Mouse (Mus musculus): Measurements from ENCODE around the gene Unc13a. TPM values are rescaled to one million over a fixed set of nuclear protein-coding genes. Genes with fewer than 3 reads are reported as not detected.
A peak's percentile ranks its signal among the peaks of the same experiment; 100 is the strongest.

Gene Unc13a
- total RNA-seq, 2 experiments from 2014 or later: 318 to 327 TPM

DNA sequence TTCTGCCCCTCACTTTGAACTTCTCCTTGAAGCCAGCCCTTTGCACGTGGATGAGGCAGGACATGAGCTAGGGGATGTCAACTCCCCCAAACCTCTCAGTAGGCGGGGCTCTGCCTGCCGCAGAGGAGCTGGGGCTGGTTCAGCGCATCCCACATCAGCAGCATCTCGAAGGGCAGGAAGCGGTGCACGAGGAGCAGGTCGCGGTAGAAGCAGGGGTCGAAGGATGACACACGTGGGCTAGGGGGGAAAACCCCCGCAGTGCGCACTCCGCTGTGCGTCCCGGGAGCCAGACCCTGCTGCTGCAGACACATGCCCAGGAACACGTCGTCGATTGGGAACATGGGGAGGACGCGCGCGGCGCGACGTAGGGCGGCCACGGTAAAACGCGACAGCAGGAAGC, 21.0 kb upstream of the Unc13a start:
- DNase-seq (ENCODE audit: low spot score in 2 of 2): no peak
- intact Hi-C loops (cut with DNase I): no loop called here

DNA sequence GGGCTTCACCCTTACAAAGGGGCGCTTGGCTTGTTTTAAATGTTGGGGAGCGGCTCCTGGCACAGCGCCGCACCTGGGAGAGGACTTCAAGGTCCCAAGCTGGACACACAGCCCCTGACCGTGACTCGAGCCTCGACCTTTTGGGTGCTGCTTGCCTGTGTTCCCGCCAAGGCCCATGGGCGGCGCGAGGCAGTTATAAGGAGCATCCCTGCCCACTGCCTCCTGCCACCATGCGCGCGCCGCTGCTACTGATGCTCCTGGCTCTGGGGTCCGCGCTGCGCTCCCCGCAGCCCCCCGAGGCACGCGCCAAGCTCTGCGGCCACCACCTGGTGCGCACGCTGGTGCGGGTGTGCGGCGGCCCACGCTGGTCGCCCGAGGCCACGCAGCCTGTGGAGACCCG, 17.5 kb upstream of the Unc13a start, which contains the start of gene Insl3:
Gene Insl3, plus strand, starts transcription at position 187 of the 400 bp plus-strand sequence.
- DNase-seq (ENCODE audit: low spot score in 2 of 2): no peak
- intact Hi-C loops (cut with DNase I): no loop called here

DNA sequence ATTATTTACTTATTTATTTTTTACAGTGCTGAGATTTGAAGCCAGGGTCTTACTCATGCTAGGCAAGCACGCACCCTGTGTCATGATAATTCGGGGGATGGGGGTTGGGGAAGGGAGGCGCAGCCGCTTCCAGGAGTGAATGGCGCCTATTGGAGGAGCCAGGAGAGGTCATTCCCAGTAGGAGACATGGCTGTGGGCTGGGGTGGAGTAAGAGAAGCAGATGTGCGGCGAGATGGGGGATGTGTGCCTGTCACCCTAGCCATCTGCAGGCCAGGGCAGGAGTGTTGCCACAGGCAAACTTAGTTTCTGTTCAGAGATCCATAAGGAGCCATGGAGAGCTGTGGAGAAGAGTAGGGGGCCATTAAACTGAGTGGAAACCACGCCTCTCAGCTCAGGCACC, 16.1 kb upstream of the Unc13a start:
- intact Hi-C loops (cut with DNase I): no loop called here
- no peak for DNase-seq (ENCODE audit: low spot score in 2 of 2)

DNA sequence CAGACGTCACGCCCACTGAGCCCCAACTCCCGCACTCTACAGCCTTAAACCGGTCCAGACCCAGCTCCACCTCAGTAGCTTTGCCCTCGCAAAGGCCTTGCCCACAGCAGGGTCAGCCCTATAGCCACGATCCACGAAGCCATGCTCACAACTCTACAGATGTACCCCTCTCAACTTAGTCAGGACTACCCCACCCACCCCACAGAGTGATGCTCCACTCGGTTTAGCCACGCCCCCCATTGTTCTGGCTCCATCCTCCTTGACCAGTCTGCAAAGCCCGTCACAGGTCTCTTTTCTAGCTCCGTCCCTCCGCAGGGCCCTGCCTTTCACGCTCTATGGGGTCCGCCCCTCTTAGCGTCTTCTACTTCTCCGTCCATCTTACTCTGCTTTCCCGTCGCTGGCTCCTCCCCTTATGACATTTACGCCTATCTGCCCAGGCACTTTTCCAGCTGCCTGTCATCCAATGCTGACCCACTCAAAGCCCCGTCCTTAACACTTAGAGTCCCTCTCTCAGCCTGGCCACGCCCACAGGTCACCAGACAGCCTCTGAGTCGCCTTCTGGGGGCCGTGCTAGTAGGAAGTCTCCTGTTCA, 14.7 kb upstream of the Unc13a start:
- no peak for DNase-seq (ENCODE audit: low spot score in 2 of 2)
- intact Hi-C loops (cut with DNase I): no loop called here

DNA sequence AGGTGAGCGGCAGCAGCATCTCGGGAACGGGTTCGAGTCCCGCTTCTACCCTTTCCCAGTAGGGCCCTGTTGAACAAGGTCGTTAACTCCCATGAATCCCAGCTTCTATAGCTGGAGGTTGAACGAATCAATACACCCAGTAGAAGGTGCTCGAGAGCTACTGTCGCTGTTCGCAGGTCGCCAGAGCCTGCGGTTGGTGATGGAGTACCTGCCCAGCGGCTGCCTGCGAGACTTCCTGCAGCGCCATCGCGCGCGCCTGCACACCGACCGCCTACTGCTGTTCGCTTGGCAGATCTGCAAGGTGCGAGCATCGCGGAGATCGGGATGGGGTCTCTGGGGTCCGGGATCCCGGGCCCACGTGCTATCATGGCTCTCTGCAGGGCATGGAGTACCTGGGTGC, 14.0 kb upstream of the Unc13a start:
- intact Hi-C loops (cut with DNase I): no loop called here
- no peak for DNase-seq (ENCODE audit: low spot score in 2 of 2)

DNA sequence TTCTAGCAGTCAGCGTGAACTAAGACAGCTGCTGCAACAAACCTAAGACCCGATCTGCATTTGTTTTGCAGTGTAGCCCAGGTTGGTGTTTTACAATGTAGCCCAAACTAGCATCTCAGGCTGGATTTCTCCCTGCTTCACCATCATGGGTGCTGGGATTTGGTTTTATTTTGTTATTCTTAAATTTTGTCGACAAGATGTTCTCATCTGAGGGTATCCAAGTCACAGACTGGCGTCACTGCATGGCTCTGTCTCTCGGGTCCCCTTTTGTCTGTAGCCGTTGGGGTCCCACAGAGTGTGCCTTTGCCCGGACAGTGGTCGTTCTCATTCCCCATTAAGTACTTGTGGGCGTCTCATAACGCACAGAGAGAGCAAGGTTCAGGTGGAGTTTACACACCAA, 13.1 kb upstream of the Unc13a start:
- intact Hi-C loops (cut with DNase I): no loop called here

DNA sequence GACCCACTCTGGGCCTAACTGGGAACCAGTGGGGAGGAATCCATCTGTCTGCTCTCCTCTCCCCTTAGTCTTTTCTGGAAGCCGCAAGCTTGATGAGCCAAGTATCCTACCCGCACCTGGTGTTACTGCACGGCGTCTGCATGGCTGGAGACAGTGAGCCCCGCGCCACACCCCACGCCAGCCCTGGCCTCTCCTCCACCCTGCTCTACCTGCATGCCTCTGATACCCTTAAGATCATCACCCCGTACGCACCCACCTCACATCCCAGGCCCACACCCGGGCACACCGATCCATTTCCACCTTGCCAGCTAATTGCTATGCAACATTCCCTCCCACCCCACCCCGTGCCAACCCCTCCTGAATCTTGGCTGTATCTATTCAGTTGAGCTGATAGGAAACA, 11.3 kb upstream of the Unc13a start:
- intact Hi-C loops (cut with DNase I): no loop called here
- no peak for DNase-seq (ENCODE audit: low spot score in 2 of 2)

More for the DNA sequence above, 13.1 kb upstream of the Unc13a start:
- no peak for DNase-seq (ENCODE audit: low spot score in 2 of 2)

DNA sequence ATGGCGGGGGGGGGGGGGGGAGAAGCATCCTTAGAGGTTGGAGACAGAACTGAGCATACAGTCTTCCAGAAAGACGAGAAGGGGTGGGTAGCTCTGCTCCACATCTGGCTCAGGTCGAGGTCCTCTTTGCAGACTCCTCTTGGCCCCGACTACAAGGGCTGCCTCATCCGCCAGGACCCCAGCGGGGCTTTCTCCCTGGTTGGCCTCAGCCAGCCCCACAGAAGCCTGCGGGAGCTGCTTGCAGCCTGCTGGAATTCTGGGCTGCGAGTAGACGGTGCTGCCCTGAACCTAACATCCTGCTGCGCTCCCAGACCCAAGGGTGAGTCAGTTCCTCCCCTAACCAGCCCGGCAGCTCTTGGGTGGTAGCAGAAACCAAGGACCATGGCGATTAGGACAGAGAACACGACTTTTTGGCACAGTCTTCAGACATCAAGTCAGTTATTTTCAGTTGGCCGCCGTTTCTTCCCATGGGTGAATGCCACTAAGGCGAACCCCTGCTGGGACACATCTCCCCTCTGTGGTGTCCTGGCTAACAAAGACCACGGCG, 9.9 kb upstream of the Unc13a start:
- intact Hi-C loops (cut with DNase I): no loop called here
- no peak for DNase-seq (ENCODE audit: low spot score in 2 of 2)

DNA sequence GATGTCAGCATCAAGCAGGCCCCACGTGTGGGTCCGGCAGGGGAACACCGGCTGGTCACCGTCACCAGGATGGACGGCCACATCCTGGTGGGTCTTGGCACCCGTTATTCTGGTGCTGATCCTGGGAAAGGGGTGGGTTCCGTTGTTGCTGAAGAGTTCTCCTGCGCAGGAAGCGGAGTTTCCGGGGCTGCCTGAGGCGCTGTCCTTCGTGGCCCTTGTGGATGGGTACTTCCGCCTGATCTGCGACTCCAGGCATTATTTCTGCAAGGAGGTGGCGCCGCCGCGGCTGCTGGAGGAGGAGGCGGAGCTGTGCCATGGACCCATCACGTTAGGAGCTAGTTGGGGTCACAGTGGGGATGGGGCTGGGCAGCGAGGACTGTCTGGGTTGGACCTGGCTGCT, 8.9 kb upstream of the Unc13a start:
- intact Hi-C loops (cut with DNase I): no loop called here
- no peak for DNase-seq (ENCODE audit: low spot score in 2 of 2)

DNA sequence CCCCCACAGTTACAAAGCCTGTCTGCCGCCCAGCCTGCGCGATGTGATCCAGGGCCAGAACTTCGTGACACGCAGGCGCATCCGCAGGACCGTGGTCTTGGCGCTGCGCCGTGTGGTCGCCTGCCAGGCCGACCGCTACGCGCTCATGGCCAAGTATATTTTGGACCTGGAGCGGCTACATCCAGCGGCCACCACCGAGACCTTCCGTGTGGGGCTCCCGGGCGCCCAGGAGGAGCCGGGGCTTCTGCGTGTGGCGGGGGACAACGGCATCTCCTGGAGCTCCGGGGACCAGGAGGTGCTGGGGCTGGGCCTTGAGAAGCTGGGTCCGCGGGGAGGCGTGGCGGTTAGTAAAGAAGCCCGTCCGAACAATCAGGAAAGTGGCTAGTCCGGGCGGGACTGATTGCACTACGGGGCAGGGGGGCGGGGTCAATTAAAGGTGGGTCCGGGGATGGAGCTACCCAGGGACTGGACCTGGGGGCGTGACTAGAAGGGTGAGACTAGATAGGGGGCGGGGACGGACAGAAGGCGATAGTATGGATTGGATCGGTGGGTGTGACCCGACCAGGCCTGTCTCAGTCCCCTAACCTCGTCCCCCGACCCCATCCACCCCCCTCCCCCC, 8.1 kb upstream of the Unc13a start:
- intact Hi-C loops (cut with DNase I): no loop called here
- no peak for DNase-seq (ENCODE audit: low spot score in 2 of 2)

DNA sequence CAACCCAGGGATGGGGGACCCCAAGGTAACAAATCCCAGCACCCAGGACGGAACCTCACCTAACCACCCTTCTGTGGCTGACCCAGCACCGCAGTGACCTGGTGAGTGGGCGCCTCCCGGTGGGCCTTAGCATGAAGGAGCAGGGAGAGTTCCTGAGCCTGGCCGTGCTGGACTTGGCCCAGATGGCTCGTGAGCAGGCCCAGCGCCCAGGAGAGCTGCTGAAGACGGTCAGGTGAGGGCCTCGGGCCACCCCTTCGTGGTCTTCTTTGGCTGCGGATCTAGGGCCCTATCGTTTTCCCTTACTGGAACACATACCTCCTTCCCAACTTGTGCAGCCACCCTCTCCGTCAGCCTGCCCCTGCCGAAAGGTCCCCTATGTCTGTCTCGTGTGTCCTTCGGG, 7.6 kb upstream of the Unc13a start:
- DNase-seq (ENCODE audit: low spot score in 2 of 2): no peak
- intact Hi-C loops (cut with DNase I): no loop called here

DNA sequence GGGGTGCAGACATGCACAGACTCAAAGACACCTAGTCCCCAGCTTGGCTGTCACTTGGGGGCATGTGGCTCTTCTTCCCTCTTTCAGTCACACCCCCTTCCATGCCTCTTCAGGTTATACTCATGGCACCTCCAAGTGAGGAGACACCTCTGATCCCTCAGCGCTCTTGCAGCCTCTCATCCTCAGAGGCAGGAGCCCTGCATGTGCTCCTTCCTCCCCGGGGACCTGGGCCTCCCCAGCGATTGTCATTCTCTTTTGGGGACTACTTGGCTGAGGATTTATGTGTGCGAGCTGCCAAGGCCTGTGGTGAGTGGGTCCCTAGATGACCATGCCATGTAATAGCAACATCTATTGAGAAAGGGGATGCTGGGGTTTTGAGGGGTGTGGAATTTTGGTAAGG, 6.7 kb upstream of the Unc13a start:
- DNase-seq (ENCODE audit: low spot score in 2 of 2): no peak
- intact Hi-C loops (cut with DNase I): no loop called here

DNA sequence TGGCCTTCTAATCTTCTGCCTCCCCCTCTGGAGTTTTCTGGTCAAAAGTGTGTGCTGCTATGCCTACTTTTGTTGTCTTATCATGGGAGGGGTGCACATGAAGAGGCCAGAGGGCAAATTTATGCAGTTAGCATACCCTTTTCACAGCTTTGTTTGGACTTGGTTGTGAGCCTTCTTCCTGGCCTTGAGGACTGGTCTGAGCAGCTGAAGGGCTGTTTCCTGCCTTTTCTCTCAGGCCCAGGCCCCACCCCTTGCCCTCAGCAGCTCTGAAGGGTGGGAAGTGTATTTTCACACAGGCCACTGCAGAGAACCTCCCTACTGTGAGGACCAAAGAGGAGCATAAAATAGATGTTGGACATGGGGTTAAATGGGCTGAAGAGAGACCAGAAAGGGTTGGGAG, 6.0 kb upstream of the Unc13a start:
- intact Hi-C loops (cut with DNase I): no loop called here
- no peak for DNase-seq (ENCODE audit: low spot score in 2 of 2)

DNA sequence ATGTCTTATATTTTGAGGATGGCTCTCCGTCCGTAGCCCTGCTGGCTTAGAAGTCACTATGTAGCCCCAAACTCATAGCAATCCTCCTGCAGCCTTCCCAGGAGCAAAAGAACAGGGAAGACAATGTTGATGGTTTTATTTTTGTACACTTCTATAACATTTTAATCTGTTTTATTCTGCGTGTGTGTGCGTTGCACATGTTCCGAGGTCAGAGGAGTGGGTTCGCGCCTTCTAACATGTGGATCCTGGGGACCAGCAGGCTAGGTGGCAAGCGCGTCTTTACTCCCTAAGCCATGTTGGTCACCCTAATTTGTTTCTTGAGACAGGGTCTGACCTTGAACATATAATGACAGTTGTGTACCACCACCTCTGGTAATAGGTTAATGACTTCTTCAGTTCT, 5.2 kb upstream of the Unc13a start:
- intact Hi-C loops (cut with DNase I): no loop called here
- DNase-seq (ENCODE audit: low spot score in 2 of 2): no peak

DNA sequence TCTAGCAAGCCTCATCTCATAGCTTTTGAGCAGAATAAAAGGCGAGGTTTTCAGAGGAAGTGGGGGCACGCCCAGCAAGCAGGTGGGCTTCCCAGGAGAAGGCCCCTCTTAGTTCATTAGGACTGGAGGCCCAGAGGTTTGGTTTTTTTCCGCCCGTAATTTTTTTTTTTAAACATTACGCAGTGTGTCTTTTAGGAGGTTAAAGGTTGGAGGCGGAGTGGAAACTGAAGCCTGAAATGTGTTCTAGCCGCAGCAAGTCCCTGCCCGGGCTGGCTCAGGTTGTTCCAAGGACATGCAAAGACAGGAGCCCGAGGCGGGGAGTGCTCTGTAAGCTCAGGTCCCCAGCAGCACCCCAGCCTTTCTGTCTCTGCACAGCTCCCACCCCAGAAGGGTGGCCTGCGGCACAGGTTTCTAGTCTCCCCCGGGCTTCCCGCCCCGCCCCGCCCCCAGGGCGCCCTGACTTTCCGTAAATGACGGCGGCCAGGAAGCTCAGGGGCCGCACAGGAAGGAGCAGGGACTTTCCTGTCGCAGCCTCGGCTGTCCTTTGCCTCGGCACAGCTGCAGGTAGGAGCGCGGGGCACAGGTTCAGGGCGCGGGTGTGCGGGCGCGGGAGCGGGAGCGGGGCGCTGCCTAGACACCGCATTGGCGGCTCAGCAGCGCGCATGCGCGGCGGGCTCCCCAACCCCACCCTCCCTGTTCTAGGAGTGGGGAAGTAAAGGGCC, 4.6 kb upstream of the Unc13a start, which contains the start of gene Jak3:
Gene Jak3, plus strand, starts transcription at position 277 of the 722 bp plus-strand sequence.
- DNase-seq (ENCODE audit: low spot score in 2 of 2): peak; percentile 50 to 67
- intact Hi-C loops (cut with DNase I): no loop called here

DNA sequence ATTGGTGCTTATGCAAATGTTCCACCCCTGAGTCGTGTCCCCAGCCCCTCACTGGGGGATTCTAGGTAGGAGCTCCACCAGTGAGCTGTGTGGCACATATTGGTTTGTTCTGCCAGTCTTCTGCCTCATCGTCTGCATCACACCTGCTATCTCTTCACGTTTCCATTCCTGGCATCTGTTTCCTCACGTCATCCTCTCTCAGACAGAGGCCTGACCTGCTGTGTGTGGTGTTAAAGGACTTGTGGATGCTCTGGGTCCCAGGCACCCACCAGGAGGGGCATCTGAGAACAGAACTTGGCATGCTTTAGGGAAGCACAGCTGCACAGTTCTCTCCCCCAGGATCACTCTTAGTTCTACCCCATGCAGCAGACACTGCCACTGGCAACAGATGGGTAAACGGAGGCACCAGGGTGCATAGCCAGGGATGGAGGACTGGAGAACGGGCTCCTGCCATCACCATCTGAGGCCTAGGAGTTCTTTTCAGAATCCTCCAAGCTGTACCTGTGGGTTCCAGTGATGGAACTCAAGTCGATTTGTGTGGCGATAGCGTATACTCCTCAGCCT, 4.0 kb upstream of the Unc13a start:
- DNase-seq (ENCODE audit: low spot score in 2 of 2): no peak
- intact Hi-C loops (cut with DNase I): no loop called here

DNA sequence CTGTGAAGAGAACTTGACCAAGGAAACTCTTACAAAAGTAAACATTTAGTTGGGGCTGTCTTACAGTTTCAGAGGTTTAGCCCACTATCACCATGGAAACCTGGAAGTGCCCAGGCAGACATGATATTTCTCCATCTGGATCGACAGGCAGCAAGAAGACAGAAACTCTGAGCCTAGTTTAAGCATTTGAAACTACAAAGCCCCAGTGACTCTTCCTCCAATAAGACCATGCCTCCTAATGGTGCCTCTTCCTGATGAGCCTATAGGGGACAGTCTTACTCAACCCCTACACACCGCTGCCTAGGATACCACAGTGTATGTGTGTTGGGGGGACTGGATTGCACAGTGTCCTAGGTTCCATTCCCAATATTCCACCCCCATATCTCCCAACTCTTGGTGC, 2.5 kb upstream of the Unc13a start:
- DNase-seq (ENCODE audit: low spot score in 2 of 2): no peak
- intact Hi-C loops (cut with DNase I): no loop called here

DNA sequence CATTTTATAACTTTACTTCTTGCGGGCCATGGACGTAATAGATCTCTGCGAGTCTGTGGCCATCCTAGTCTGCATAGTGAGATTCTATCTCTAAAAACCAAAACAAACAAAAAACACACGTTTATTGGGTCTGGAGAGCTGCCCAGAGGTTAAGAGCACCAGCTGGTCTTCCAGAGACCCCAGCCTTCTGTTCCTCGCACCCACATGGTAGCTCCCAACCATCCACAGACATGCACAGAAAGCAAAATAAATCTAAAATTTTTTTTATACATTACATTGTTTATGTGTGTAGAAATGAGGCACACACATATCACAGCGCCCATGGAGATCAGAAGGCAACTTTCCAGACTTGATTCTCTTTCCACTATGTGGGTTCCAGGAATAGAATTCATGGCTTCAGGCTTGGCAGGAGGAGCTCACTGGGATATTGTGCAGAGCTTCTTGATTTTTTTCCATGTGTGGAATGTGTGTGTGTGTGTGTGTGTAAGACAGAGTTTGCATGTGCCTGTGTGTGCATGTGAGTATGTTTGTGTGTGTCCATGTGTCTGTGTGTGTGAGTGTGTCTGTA, 695 bp upstream of the Unc13a start:
- peak in 1 of 2 experiments; percentile 67 for DNase-seq (ENCODE audit: low spot score in 2 of 2)
- intact Hi-C loops (cut with DNase I): no loop called here

DNA sequence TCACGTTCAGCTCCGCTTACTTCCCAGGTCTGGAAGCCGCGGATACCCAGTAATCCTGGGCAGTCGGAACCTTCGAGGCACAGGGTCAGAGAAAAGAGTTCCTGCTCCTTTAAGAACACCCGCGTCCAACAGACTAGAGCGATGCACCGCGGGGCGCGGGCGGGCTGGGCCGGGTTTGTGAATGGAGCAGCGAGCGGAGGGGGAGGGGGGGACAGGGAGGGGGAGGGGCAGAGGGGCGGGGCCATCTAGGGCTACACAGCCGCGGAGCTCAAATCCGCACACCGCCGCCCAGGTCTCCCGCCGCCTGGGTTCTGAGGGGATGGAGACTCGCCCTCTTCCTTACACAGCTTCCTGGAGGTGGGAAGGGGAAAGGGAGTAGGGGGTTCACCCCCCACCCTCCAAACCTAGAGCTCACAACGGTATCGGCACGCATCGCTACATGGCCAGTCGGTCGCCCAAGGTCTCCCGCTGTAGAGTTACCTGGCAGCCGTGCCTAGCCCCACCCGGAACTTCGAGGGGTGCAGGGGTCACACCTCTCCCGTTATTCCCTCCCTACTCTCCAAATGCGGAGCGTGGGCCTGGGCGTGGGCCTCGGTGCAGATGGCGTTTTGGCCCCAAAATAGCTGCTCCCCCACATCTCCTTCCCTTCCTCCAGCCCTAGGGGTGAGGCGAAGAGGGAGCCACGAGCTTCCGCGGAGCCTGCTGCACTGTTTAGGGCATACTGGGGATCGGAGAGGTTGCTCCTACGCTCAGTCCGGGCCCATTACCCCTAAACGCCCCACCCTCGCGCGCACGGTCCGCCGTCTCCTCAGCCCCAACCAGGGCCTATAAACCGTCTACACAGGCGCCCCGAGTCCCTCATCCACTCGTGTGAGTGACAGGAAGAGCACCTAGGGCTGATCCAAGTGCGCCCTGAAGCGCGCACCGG, 672 bp downstream of the Unc13a start:
- intact Hi-C loops (cut with DNase I): loop anchor here (1.0 kb wide), 1 partner anchor 49 kb away; no protein-coding TSS in a partner anchor

More for the DNA sequence above, 672 bp downstream of the Unc13a start:
- peak; percentile 69 to 86 for DNase-seq (ENCODE audit: low spot score in 2 of 2)
